Mouse (Mus musculus) MEL-GATA-1-ER (cell line): ENCODE measurements around the gene Upk1a.

Source experiments
- DNase-seq: peaks from one replicate; pipeline ENCODE4 v3.0.0-alpha.2; 2012; ENCODE audit warnings: low read depth; ENCODE audit errors: extremely low read depth

Upk1a gene

DNA sequence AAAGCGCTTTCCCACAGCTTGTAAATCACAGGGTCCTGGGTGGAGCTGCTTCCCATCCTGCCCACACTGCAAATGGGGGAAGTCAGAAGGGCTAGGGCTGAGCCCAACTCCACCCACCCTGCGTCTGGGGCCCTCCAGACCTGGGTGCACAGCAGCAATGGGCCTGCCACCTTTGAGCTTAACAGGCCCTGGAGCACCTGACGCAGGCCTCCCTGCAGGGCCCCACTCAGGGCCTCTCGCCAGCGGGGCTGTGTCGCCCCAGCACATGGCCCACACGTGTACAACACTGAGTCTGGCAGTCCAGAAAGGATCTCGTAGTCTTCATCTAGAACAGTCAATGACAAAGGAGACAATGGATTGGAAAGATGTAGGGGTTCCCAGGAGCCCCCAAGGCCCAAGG, 32.7 kb downstream of the Upk1a start:
- no peak for DNase-seq

DNA sequence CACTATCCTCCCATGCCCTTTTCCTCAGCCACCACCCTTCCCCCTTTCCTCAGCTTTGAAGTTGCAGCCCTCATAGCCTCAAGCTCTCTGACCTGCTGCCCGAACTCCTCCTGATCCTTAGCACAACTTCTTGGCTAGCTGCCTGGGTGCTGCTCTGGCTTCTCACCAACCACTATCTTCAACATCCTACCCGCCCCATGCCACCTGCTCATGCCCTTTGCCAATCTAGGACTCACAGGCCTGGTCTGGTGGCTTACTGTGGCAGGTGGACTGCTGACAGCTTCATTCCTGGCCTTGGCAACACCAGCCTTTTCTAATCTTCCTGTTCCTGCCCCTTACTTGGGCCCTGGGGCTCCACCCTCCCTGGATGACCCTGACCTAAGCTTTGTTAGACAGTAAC, 39.7 kb downstream of the Upk1a start:
- no peak for DNase-seq

DNA sequence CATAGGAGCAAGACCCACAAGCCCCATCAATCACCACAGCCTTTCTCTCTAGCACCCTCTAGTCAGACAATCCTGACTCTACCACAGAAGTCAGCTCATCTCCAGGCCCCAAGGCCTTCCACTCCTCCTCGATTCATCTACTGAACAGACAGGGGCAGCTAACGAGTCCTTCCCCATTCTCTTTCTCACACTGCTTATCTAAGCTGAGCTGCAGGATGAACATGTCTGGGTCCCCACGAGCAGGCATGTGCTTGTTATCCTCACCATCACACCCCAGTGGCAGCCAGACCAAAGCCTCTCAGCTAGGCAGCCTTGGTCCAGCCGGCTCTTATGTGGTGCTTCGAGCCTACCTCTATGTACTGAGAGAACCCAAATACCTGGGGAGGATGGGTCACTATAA, 40.3 kb downstream of the Upk1a start:
- DNase-seq = no peak

DNA sequence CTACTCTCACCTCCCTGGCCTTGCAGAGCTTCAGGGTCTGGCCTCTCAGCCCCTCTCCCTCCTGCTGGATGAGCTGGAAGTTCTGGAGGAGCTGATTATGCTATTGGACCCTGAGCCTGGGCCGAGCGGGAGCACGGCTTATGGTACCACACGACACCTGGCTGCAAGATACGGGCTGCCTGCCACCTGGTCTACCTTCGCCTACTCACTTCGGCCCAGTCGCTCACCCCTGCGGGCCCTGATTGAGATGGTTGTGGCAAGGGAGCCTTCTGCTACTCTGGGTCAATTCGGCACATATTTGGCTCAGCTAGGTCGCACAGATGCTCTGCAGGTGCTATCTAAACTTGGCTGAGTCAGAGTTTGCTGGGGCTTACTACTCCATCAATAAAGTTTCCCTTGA, 45.1 kb downstream of the Upk1a start:
- no peak for DNase-seq

DNA sequence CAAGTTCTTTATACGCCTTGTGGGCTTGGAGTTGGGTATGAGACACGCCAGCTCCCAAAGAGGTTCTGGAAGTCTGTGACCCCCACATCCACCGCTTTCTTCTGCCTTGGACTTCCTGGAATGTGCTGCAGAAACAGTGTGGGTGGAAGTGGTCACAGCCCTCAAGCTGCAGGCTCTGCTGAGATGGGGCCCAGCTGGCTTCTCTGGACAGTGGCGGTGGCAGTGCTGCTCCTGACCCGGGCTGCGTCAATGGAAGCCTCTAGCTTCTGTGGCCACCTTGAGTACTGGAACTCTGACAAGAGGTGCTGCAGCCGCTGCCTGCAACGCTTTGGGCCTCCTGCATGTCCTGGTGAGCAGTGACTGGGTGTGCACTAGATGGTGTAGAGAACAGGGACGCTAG, 46.6 kb downstream of the Upk1a start:
- no peak for DNase-seq

DNA sequence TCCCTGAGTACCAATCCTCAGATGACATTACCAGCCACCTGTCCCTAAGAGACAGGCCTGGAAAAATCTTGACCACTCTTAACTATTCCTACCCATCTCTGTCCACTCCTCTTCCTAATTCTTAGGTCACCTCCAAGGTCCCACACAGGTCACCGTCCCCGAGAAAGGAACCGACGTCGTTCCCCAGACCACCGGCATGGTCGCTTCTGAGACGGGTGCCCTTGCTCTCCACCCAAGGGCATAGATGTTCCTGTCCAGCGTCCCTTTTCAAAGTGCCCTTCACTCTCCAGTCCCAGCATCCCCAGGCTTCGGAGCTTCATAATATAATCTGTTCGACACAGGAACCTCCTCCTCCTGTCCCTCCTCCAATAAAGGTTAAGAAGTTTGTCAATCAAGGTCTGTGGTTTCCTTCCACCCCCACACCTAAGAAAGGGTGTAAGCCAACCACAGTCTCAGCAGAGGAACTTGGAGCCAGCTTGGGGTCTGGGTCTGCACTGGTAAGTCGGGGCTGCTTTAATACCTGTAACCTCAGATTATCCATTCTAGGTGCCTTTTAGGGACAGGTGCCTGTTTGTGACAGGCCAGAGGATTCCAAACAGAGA, 47.6 kb downstream of the Upk1a start, which contains the start of gene Igflr1:
Gene Igflr1, plus strand, starts transcription at position 458 of the 602 bp plus-strand sequence.
- no peak for DNase-seq

DNA sequence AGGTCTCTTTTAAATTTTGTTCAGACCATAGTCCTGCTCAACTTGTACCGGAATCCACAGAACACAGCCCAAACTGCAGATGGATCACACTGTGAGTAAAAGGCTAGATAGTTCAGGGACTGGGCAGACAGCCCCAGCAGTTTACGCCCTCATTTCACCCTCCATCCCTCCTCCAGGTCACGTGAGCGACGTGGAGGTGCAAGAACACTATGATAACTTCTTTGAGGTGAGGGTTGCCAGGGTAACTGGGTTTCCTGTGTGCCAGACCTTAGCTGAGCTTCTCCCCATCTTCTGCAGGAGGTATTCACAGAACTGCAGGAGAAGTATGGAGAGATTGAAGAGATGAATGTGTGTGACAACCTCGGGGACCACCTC, 48.8 kb downstream of the Upk1a start:
- DNase-seq = no peak

DNA sequence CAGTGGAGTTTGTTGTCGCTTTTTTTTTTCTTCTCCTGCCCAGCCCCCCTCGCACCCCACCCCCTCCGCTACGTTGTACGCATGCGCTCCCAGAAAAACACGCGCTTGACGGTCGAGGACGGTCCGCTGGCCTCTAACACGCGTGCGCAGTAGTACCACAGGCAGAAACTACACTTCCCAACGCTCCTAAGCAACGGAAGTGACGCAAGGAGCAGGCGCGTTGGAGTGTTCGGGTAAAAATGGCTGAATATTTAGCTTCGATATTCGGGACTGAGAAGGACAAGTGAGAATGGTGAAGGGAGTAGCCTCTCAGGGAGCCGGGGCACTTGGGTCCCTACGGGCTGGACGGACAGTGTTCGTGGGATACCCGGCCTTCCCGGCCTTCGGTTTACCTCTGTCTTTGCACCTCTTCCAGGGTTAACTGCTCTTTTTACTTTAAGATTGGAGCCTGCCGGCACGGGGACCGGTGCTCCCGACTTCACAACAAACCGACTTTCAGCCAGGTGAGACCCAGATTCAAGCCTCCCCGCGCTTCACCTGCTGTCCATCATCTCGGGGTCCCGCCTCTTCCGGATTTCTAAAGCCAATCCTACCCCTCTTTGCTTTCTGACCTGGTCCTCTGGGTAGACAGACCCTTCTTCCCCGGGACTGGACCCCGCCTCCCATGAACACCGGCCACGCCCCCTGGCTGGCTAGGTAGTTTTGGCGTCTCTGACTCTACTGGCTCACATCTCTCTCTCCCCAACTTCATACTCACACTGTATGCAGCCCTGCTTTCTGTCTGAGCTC, 49.3 kb downstream of the Upk1a start, which contains the start of the genes U2af1l4, Gm49396 and Psenen:
Gene U2af1l4, plus strand, starts transcription at position 185 of the 789 bp plus-strand sequence.
Gene Gm49396, plus strand, starts transcription at position 228 of the 789 bp plus-strand sequence.
Gene Psenen, minus strand, starts transcription at position 511 of the 789 bp plus-strand sequence.
- DNase-seq = peak; percentile 91

DNA sequence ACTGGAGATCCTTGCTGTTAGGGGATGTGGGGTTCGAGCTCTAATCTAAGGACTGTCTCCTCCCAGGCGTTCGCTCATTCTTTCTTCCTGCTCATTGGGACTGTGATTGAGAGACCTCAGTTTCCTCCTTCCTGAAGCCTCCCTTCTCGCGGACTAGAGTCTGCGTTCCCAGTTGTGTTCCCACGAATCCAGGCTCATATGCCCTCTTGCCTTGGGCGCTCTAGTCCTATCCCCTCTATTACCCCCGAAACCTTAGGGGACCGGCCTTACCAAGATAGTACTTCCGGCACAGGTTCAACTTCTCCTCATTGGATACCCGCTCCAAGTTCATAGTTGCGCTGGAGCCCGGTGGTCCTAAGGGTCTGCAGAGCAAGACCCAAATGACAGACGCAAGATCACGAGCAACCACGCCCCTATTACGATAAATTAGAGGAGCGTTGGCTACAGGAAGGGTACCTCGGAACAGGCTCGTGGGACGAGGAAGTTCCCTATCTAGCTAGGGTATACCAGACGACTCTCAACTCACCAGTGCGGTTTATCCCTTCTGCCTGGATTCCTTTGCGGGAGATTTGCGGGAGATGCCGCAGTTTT, 50.0 kb downstream of the Upk1a start:
- peak; percentile 59 for DNase-seq

DNA sequence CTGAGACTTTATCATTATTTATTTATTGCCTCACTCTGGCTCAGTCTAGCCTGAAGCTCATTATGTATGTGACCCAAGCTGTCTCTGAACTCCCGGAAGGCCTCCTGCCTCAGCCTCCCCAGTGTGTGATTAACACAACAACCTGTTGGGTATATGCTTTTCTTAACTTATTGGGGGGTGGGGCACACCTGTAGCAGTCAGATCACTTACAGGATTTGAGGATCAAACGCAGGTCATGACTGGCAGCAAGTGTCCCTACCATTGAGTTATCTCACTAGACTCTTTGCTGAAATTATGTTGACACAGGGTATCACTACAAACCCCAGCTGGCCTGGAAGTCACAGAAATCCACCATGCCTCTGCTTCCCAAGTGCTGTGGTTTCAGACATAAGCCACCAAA, 52.4 kb downstream of the Upk1a start:
- no peak for DNase-seq

DNA sequence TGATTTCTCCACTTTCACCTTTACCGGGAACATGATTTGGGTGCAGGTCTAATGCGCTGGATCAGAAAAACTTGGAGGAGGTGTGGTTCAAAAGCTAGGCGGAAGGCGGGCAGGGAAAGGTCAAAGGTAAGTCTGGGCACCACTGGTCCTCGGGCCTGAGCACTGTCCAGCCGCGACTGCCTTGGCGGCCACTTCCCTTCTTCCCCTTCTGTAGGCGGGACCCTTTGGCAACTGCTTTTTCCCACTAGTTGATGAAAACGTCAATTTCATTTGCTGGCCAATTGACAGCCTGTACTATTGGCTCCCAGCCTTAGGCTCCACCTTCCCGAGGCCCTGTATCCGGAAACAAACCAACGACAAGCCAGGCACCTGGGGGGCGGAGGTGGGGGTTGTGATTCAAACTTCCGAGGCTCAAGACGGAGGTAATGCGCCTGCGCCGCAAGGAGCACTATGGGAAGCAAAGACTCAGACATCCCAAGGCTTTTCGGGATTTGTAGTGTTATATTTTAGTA, 53.1 kb downstream of the Upk1a start, which contains the start of gene Lin37:
Gene Lin37, minus strand, starts transcription at position 396 of the 512 bp plus-strand sequence.
- peak; percentile 96 for DNase-seq

DNA sequence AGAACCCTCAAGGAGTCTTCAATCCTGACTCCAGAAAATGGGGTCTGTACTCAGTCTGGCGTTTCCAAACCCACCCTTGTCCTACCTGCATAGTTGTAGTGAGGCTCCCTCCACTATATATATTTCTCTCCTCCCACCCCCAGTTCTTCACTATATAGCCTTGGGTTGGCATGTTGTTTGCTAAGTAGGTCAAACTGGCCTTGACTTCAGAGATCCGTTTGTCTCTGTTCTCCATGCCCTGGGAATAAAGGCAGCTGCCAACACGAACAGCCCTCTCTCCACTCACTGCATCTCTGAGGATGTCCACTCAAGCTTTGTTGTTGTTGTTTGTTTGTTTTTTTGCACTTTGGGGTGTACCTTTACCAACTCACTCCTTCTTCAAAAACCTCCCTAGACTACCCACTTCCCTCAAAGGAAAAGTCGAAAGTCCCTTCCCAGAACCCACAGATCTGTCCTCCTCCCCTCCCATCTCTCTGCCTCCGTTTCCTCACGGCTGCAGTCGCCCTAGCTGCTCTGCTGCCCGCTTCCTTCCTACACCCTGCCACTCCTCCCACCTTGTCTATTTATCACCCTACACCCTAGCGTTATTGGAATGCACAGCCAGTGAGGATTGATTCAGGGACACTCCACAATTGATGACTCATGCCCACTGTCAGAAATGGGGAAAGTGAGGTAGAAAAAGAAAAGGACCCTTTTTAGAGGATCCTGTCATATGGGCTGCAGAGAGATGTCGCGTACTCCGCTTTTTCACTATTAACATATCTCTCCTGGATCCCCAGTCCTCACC, 53.8 kb downstream of the Upk1a start:
- no peak for DNase-seq

DNA sequence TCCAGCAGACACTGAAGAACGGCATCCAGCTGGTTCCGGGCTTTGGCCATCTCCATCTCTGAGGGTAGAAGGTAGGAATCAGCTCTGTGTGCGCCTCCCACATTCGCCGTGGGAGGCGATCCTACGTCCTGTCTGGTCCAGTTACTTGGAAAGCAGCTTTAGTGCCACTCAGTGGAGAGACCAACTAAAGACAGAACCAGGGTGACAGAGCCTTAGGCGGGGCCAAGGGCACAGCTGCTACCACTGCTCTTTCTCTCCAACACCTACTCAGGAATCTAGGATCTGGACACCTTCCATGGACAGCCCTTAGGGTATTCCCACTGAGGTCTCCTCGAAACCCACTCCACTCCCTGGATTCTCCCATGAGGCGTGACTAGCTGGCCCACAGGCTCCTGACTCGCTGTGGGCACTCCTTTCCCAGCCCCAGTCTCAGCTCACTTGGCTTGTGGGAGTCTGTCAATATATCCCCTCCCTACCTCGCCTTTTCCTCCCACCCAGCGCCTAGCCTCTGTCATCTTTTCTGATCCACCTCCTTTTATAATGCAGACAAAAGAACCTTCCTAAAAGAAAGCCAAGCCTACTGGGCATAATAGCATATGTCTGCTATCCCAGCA, 54.6 kb downstream of the Upk1a start:
- DNase-seq = no peak

DNA sequence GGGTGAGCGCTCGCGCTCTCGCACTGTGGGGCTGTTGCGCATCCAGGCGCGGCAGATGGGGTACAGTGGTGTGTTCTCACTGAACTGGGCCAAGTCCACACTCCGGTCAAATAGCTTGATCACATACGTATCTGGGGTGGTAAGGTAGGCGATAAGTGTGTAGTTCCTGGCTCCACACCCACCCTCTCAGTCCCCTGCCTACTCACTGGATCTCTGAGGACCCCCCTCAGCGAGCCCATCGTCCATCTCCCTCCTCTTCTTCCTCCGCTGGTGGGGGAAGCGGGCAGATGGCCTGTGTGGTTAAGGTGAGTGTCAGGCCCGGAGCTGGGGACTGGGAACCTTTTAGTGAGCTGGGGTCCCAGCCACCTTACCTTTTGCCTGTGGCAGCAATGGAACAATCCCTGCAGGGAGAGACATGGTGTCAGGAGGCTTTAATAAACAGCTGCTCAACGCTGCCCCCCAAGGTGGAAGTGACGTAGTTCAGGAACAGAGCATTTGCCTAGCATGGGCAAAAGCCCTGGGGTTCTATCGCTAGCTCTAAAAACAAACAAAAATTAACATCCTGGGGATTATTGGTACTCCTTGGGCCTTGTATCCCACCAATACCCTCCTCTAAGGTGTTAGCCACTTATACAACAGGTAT, 55.6 kb downstream of the Upk1a start:
- DNase-seq = no peak

DNA sequence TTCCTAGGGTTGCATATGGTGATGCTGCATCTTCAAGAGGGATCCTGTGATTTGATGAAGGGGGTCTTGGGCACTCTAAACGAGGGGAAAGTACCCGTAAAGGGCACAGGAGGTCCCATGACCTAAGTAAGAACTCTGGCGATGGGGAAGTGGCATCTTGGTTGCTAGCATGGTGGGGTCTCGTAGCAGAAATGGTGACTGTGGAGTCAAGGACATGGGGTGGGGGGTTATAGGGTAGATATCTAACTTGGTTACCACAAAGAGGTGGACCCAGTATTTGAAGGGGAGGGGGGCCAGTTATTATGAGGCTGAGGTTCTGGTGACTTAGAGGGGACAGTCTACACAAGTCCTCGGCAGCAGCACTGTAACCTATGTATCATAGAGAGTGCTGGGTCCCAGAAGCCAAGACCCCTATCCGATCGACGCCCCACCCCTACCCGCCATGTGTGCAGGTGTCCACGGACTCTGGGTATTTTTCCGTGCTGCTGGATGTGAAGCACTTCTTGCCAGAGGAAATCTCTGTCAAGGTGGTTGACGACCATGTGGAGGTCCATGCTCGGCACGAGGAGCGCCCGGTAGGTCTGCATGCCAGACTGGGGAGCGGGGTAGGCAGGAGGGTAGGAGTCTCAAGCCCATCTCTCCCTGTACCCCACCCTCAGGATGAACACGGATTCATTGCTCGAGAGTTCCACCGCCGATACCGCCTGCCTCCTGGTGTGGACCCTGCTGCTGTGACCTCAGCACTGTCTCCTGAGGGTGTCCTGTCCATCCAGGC, 58.6 kb downstream of the Upk1a start:
- no peak for DNase-seq
